Mouse (Mus musculus): ENCODE data around the gene Coq2. TPM values are rescaled to one million over a fixed set of nuclear protein-coding genes. Genes with fewer than 3 reads are reported as not detected.

Gene Coq2
- polyA plus RNA-seq (2017; shearing (Covaris generic)), result 8.7 TPM

DNA sequence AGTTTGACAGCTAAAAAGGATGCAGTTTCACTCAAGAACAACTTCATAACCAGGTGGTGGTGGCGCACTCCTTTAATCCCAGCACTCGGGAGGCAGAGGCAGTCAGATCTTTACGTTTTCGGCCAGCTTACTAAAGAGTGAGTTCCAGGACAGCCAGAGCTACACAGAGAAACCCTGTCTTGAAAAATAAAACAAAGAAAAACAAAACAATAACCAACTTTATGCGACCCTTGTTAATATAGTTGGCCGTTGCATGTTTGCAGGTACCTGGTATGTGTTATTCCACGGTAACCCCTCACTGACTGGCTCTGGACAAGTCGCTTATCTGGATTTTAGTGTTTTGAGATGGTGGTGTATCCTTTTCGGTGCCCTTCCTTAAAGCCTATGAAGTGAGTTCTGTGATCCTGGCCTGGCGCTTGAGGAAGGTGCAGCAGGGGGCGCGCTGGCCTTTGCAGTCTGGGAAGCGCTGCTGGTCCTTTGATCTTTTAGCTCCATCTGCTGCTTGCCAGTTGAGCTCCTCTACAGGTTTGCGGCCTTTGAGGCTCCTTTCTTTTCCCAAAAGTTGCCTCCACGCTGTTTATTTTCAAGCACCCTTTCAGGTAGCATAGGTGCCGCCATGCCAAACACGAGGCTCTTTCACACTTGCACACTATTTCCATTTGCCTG is at the start of gene Coq2:
Gene Coq2 (minus strand): TSS at position 430 of the 666 bp plus-strand sequence.

DNA sequence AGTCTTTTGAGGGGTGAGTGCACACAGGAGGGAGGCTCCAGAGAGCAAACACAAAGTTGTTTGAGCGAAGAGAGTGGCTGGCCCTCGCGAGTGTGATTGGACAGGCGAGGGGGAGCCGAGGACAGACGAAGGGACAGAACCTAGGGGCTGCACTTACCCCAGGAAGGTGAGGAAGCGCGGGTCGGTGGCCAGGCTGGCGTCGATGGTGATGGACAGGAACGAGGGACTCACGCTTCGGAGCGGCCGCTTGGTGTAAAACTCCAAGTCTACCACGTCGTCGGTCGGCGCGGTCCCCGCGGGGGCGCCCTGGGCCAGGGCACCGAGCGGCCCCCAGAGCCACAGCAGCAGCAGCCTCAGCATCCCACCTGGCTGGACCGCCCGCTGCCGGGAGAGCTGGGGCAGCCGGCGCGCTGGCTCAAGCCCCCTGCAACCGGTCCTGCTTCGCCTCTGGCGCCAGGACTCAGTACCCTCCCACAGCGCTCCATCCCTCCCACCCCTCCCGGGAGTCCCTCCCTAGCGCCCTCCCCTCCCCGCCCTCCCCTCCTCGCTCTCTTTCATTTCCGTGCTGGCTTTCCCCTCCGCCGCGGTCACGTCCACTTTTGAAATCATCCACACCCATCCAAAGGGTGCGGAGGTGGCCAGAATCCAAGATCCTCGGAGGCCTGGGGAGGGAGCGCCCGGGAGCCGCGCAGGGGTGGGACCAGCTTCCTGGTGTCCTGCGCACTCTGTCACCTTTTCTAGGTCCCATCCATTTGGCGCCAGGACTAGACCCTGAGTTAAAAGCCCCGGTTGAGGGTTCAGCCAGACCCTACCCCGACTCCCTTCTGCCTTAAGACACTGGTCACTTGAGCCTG is 44.5 kb upstream of the Coq2 start, which contains the start of gene Hpse:
Gene Hpse (minus strand): TSS at position 482 of the 854 bp plus-strand sequence.

Other genes starting within 250 kb of the Coq2 start
- 14.1 TPM for gene Lin54, start 174.5 kb downstream of the Coq2 start, polyA plus RNA-seq (2017; shearing (Covaris generic))
- 131 TPM for gene Cops4, start 156.8 kb downstream of the Coq2 start, polyA plus RNA-seq (2017; shearing (Covaris generic))
- gene Plac8, start 102.9 kb downstream of the Coq2 start, polyA plus RNA-seq (2017; shearing (Covaris generic)), result 9.3 TPM
- gene Hpse, start 44.6 kb upstream of the Coq2 start, polyA plus RNA-seq (2017; shearing (Covaris generic)), result 2.7 TPM
- 33.6 TPM for gene Helq, start 123.5 kb upstream of the Coq2 start, polyA plus RNA-seq (2017; shearing (Covaris generic))
- 139 TPM for gene Mrps18c, start 123.5 kb upstream of the Coq2 start, polyA plus RNA-seq (2017; shearing (Covaris generic))
- gene Abraxas1, start 145.8 kb upstream of the Coq2 start, polyA plus RNA-seq (2017; shearing (Covaris generic)), result 29.5 TPM
- gene Gpat3, start 170.6 kb upstream of the Coq2 start, polyA plus RNA-seq (2017; shearing (Covaris generic)), result 2.1 TPM

All from inflammation-experienced regulatory T-cells, adult 16 weeks (primary cell).